Mouse (Mus musculus) embryonic facial prominence, embryonic 12.5 days (tissue): ENCODE data around the gene Qk. TPM values are rescaled to one million over a fixed set of nuclear protein-coding genes. Genes with fewer than 3 reads are reported as not detected.

Experiments
- ATAC-seq: fragments of 200-750 bp; cut with Nextera tagmentation; 2 replicates; pipeline ENCODE4 v1.8.0; 2017; ENCODE audit not compliant: insufficient number of reproducible peaks, insufficient read depth, low FRiP score, low TSS enrichment
- H3K27ac ChIP-seq: fragments of 300-500 bp; sonication (generic); 2 replicates; pipeline ENCODE4 v1.5.1; 2016; ENCODE audit warnings: mild to moderate bottlenecking
- H3K27me3 ChIP-seq: fragments of 300-500 bp; sonication (generic); 2 replicates; pipeline ENCODE4 v1.6.1; 2016; ENCODE audit warnings: mild to moderate bottlenecking, moderate library complexity
- H3K36me3 ChIP-seq: fragments of 300-500 bp; sonication (generic); 2 replicates; pipeline ENCODE4 v1.6.1; 2016; ENCODE audit warnings: mild to moderate bottlenecking
- H3K4me1 ChIP-seq: fragments of 300-500 bp; sonication (generic); 2 replicates; pipeline ENCODE4 v1.6.1; 2016
- H3K4me2 ChIP-seq: fragments of 300-500 bp; sonication (generic); replicated peaks from 2 replicates; pipeline ENCODE4 v1.6.1; 2016; ENCODE audit warnings: mild to moderate bottlenecking, moderate library complexity
- H3K4me3 ChIP-seq: fragments of 300-500 bp; sonication (generic); 2 replicates; pipeline ENCODE4 v1.5.1; 2016; ENCODE audit warnings: mild to moderate bottlenecking
- H3K9ac ChIP-seq: fragments of 300-500 bp; sonication (generic); 2 replicates; pipeline ENCODE4 v1.6.1; 2016; ENCODE audit warnings: mild to moderate bottlenecking, moderate library complexity
- H3K9me3 ChIP-seq: fragments of 300-500 bp; sonication (generic); 2 replicates; pipeline ENCODE4 v1.6.1; 2016; ENCODE audit warnings: mild to moderate bottlenecking, moderate library complexity
- WGBS: fragments of 180-500 bp; shearing (Covaris S2); methylation state at CpG from one replicate; pipeline ENCODE4 v1.1.7; 2016; 5-methylcytosine and 5-hydroxymethylcytosine counted together
- polyA plus RNA-seq: library from polyadenylated mRNA; unstranded; fragments of >200 nt; fragmentation: Nextera tagmentation; extraction: Ambion mirVana; gene quantifications from 2 replicates; pipeline ENCODE4 v1.2.1, GENCODE M21; 2016

The Qk gene
- polyA plus RNA-seq, 1 experiment from 2014 or later: 29.1 TPM

GRCm38 (mm10) chr17:10232406-10232805 is 87.2 kb downstream of the Qk start:
- Histone ChIP-seq H3K36me3 (0 out of 2 replicates have a peak, but pooled peaks cover 2% of the 10 kb centered on the region), H3K4me2 (no peak overlapping the region), H3K4me3 (no peak overlapping the region), H3K27ac (no peak overlapping the region), H3K9ac (no peak overlapping the region), H3K27me3 (no peaks in the 10 kb centered on the region), H3K4me1 (no peaks in the 10 kb centered on the region), H3K9me3 (no peaks in the 10 kb centered on the region)
- ATAC-seq: no peak
- 89% methylated on average over 3 of the region's 3 CpGs for WGBS

DNA sequence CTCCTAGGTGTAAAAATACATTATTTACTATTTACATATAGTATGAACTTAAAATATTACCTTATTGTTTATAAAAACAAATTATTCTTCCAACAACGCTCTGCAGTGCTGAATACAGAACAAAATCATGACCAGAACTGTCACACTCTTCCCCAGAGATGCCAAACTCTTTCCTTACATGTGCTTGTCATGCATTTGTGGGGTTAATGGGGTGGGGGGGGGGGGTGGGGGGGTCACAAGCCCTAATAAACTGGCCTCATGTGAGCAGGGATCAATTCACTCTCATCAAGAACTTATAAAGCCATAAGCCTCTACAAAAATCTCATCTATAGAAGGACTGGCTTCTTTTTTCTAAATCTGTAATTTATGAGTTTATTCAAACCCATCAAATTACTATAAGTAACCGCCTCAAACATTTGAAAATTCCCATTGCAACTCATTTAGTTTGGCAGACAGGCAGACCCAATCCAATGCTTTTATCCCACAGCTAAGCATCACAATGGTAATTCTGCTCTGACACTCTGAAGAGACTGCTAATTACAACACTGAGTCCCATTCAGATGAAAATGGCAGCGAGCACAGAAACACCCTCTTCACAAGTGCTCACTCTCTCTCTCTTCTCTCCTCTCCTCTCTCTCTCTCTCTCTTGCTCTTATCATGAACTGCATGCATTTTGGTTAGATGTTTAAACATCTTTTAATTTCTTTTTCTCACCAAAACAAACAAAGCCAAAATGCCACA is 91.7 kb downstream of the Qk start:
- Histone ChIP-seq H3K36me3 (no peaks in the 10 kb centered on the region), H3K4me3 (no peak overlapping the region), H3K4me1 (no peaks in the 10 kb centered on the region), H3K27me3 (no peaks in the 10 kb centered on the region), H3K4me2 (no peak overlapping the region), H3K9ac (no peak overlapping the region), H3K27ac (no peak overlapping the region), H3K9me3 (no peaks in the 10 kb centered on the region)
- WGBS: 70% methylated on average over 3 of the region's 3 CpGs
- no peak for ATAC-seq

GRCm38 (mm10) chr17:10216164-10216563 is 103.5 kb downstream of the Qk start:
- H3K9ac ChIP-seq: no peak overlapping the region
- H3K27ac ChIP-seq: no peak overlapping the region
- no peak for ATAC-seq
- no peak overlapping the region for H3K4me3 ChIP-seq
- no peaks in the 10 kb centered on the region for H3K27me3 ChIP-seq
- H3K4me2 ChIP-seq: no peak overlapping the region
- no peaks in the 10 kb centered on the region for H3K4me1 ChIP-seq
- 87% methylated on average over 5 of the region's 5 CpGs for WGBS
- no peaks in the 10 kb centered on the region for H3K9me3 ChIP-seq
- H3K36me3 ChIP-seq: peaks cover 6% of the 10 kb centered on the region

DNA sequence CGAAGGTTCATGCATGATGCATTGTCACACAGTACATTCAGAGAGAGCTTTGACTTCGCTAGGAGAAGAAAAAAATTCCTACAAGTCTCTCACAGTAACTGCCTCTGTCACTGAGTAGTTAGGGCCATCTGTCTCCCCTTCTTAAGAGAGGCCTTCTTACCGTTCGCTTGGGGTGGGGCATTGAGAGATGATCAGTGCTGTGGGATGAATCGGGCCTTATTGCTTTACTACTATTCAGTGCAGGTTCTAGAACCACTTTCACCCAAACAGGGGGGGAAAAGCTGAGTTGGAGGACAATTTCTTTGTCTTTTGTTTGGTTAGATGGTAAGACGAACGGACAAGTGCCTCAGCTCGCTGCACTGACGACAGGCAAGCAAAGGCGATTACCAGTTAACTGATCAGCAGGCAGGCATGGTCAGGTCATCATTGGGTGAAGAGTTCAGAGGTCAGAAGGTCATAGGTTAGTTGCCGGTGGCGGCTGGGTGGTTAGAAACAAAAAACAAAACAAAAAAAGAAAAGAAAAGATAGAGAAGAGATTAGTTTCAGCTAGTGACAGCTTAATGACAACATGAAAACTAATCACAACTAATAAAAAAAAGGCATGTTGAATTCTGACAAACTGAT is 110.4 kb downstream of the Qk start:
- no peak for ATAC-seq
- no peak overlapping the region for H3K27ac ChIP-seq
- 39% methylated on average over 12 of the region's 12 CpGs for WGBS
- H3K9ac ChIP-seq: no peak overlapping the region
- no peaks in the 10 kb centered on the region for H3K27me3 ChIP-seq
- no peak overlapping the region for H3K4me3 ChIP-seq
- H3K4me1 ChIP-seq: no peaks in the 10 kb centered on the region
- H3K36me3 ChIP-seq: peaks cover 18% of the 10 kb centered on the region; the same call in 1 of the 2 replicates
- no peaks in the 10 kb centered on the region for H3K9me3 ChIP-seq
- no peak overlapping the region for H3K4me2 ChIP-seq

DNA sequence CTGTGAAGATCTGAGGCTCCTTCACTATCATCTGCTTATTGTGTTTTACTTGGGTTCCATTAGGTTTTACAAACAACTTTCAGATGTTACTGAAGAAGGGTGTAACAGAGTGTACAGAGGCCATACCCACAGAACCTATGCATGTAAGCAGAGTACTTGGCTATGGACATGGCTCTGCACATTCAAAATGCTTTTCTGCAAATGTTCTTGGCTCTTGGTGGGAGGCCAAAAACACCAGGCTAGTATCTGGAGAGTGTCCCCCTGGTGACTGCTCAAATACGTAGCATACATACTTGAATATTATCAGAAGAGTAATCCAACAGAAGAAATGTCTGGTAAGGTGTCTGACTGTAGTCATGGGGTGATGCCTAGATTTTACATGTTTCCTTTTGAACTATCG is 121.0 kb downstream of the Qk start:
- ATAC-seq: no peak
- Histone ChIP-seq H3K36me3 (no peaks in the 10 kb centered on the region), H3K27me3 (no peaks in the 10 kb centered on the region), H3K4me2 (no peak overlapping the region), H3K9me3 (no peaks in the 10 kb centered on the region), H3K4me3 (no peak overlapping the region), H3K9ac (no peak overlapping the region), H3K4me1 (no peaks in the 10 kb centered on the region), H3K27ac (no peak overlapping the region)
- 91% methylated on average over 2 of the region's 2 CpGs for WGBS

- 88% methylated on average over 3 of the region's 3 CpGs for WGBS
- ATAC-seq: no peak
- Histone ChIP-seq H3K4me1 (no peaks in the 10 kb centered on the region), H3K9me3 (no peaks in the 10 kb centered on the region), H3K9ac (no peak overlapping the region), H3K4me3 (no peak overlapping the region), H3K4me2 (no peak overlapping the region), H3K27ac (no peak overlapping the region), H3K36me3 (no peaks in the 10 kb centered on the region), H3K27me3 (no peaks in the 10 kb centered on the region)
Observed at GRCm38 (mm10) chr17:10198231-10198630, 121.4 kb downstream of the Qk start.

- Histone ChIP-seq H3K27me3 (no peaks in the 10 kb centered on the region), H3K4me2 (no peak overlapping the region), H3K4me1 (no peaks in the 10 kb centered on the region), H3K9me3 (no peaks in the 10 kb centered on the region), H3K4me3 (no peak overlapping the region), H3K9ac (no peak overlapping the region), H3K36me3 (no peaks in the 10 kb centered on the region), H3K27ac (no peak overlapping the region)
- 95% methylated on average over 6 of the region's 6 CpGs for WGBS
- no peak for ATAC-seq
Observed at GRCm38 (mm10) chr17:10195703-10196102, 124.0 kb downstream of the Qk start.

DNA sequence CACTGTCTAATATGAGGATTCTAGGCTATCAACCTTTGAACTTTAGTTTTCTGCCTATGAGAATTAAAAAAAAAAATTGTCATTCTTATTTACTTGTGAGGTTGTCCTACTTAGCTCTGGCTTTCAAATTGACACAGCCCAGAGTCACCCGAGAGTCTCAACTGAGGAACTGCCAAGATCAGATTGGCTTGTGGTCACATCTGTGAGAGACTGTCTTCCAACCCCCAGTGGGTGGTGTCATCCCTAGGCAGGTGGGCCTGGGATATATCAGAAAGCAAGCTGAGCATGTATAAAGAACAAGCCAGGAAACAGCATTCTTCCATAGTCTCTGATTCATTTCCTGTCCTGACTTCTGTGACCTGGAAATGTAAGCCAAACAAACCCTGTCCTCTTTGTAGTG is 128.8 kb downstream of the Qk start:
- 88% methylated on average over 1 of the region's 1 CpGs for WGBS

DNA sequence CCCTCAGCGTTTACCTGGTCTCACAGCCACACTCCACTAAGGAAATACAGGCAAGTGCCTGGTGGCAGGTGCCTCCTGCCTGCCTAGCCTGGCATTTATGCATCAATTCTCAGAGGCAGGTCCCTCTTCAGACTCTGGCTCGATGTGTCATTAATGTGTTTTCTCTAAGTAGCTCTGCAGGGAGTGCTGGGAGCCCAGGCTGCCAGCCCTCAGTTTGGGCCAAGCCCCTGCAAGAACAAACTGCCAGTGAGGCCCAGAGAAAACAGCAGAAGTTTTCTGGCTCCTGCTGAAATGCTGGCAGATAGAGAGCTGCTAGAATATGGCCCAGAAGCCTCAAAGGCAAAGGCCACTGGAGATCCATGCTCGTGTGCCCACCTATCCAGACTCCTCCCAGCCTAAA is 131.2 kb downstream of the Qk start:
- WGBS: 72% methylated on average over 3 of the region's 3 CpGs
- Histone ChIP-seq H3K4me1 (no peaks in the 10 kb centered on the region), H3K4me2 (no peak overlapping the region), H3K4me3 (no peak overlapping the region), H3K9me3 (no peaks in the 10 kb centered on the region), H3K9ac (no peak overlapping the region), H3K27ac (no peak overlapping the region), H3K36me3 (no peaks in the 10 kb centered on the region), H3K27me3 (no peaks in the 10 kb centered on the region)
- ATAC-seq: no peak

More for the DNA sequence above, 128.8 kb downstream of the Qk start:
- ATAC-seq: no peak
- Histone ChIP-seq H3K9me3 (no peaks in the 10 kb centered on the region), H3K36me3 (no peaks in the 10 kb centered on the region), H3K27ac (no peak overlapping the region), H3K4me3 (no peak overlapping the region), H3K27me3 (no peaks in the 10 kb centered on the region), H3K4me1 (no peaks in the 10 kb centered on the region), H3K4me2 (no peak overlapping the region), H3K9ac (no peak overlapping the region)

GRCm38 (mm10) chr17:10187431-10188020 is 132.1 kb downstream of the Qk start:
- Histone ChIP-seq H3K4me1 (no peaks in the 10 kb centered on the region), H3K9ac (no peak overlapping the region), H3K9me3 (no peaks in the 10 kb centered on the region), H3K4me3 (no peak overlapping the region), H3K27ac (no peak overlapping the region), H3K27me3 (no peaks in the 10 kb centered on the region), H3K36me3 (no peaks in the 10 kb centered on the region), H3K4me2 (no peak overlapping the region)
- WGBS: 70% methylated on average over 4 of the region's 4 CpGs
- ATAC-seq: no peak

DNA sequence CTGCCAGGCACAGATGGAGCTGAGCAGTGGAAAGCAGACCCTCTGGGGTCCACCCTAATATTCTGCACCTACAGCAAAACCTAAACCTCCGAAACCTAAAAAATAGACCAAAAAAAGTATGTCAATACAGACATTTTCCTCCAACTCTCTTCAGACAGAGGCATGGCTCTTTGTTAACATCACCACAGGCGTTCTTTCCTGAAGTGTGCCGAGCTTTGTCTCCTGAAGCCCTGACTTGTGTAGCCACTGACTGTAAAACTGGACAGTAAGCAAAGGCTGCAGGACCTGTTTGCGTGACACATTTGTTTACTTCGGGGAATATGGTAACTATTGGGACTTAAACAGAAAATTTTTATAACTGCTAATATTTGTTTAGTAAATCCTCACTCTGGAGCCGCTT is 137.9 kb downstream of the Qk start:
- no peaks in the 10 kb centered on the region for H3K4me1 ChIP-seq
- H3K27me3 ChIP-seq: no peaks in the 10 kb centered on the region
- 74% methylated on average over 6 of the region's 6 CpGs for WGBS
- H3K27ac ChIP-seq: no peak overlapping the region
- no peak overlapping the region for H3K9ac ChIP-seq
- no peak for ATAC-seq
- no peaks in the 10 kb centered on the region for H3K36me3 ChIP-seq
- H3K9me3 ChIP-seq: no peaks in the 10 kb centered on the region
- H3K4me3 ChIP-seq: no peak overlapping the region
- H3K4me2 ChIP-seq: no peak overlapping the region

GRCm38 (mm10) chr17:10177096-10177495 is 142.6 kb downstream of the Qk start:
- H3K9me3 ChIP-seq: no peaks in the 10 kb centered on the region
- H3K27ac ChIP-seq: no peak overlapping the region
- H3K9ac ChIP-seq: no peak overlapping the region
- no peaks in the 10 kb centered on the region for H3K36me3 ChIP-seq
- no peak overlapping the region for H3K4me2 ChIP-seq
- no peaks in the 10 kb centered on the region for H3K27me3 ChIP-seq
- no peaks in the 10 kb centered on the region for H3K4me1 ChIP-seq
- WGBS: 74% methylated on average over 5 of the region's 5 CpGs
- H3K4me3 ChIP-seq: no peak overlapping the region
- no peak for ATAC-seq
